Mouse (Mus musculus): ENCODE measurements around the gene AA986860. TPM values are rescaled to one million over a fixed set of nuclear protein-coding genes. Genes with fewer than 3 reads are reported as not detected.

The AA986860 gene
- total RNA-seq, 1 experiment, result 1.1 TPM

DNA sequence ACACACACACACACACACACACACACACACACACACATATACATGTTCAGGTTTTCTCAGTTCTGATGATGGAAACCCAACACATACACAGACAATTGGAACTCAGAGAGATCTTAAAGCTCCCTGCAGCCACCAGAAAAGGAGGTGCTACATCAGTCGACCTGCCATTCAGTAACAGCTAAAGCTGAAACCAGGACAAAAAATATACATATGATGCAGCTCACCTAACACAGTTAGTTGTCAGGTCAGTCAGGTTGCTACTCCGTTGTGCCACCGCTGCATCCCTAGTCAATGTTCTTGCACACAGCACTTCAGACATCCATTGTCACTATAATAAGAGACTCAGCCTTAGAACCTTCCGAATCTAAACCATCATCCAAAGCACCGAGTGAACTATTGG is 13.2 kb downstream of the AA986860 start:
- H3K9ac ChIP-seq (ENCODE audit: insufficient read depth, low read depth, low read length, poor library complexity, severe bottlenecking), result no peak overlapping the region
- DNase-seq (ENCODE audit: low read depth, low spot score), result no peak
- H3K36me3 ChIP-seq (ENCODE audit: control insufficient read depth, insufficient read depth, low read length, poor library complexity, severe bottlenecking), result no peaks in the 10 kb centered on the region
- in situ Hi-C loops (cut with MboI; ENCODE audit: low sequenced_read_pairs in 2 of 2, unreplicated experiment in 2 of 2), result no loop called here
- H3K9me3 ChIP-seq (ENCODE audit: control insufficient read depth, insufficient read depth, low read depth, low read length), result no peaks in the 10 kb centered on the region
- peaks cover 0 to 5% of the 10 kb centered on the region in 2 experiments; a peak in 2 of 4 replicates for H3K4me1 ChIP-seq (ENCODE audit: control insufficient read depth in 2 of 2, insufficient read depth in 2 of 2, low read length in 2 of 2, poor library complexity in 1 of 2)
- TF ChIP-seq HCFC1 (IDR thresholded peaks at IDR 0.05; ENCODE audit: borderline replicate concordance, insufficient read depth, low read length) (no peak), CHD2 (IDR thresholded peaks at IDR 0.05; ENCODE audit: low read depth, low read length) (no peak), MAFK (IDR thresholded peaks at IDR 0.05; ENCODE audit: insufficient read depth, low read depth, low read length) (no peak), ZC3H11A (IDR thresholded peaks at IDR 0.05; ENCODE audit: borderline replicate concordance, low read depth, low read length) (no peak), ZNF384 (IDR thresholded peaks at IDR 0.05; ENCODE audit: low read depth, low read length) (no peak)
- no peak overlapping the region for H3K4me3 ChIP-seq (ENCODE audit: insufficient read depth in 1 of 2, low read depth in 1 of 2, low read length in 2 of 2, poor library complexity in 1 of 2, severe bottlenecking in 1 of 2)
- no peak overlapping the region for H3K27ac ChIP-seq (ENCODE audit: insufficient read depth, low read depth, low read length, poor library complexity, severe bottlenecking)

DNA sequence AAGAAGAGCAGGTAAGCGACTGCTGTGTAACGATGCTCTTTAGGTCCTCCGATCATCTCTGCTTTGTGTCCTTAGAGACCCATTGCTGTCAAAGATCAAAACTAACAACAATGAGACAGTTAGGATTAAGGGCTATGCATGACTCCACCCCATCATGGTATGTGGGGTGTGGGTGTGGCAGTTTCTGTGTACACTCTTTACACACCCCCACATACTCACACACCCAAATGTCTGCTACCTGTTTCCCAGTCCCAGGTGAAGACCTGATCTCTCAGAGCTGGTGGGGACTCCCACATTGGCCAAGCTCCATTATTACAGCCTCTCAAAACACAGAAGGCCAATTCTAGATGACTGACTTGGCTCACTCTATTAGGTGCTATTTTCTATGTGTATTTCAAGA is 13.8 kb downstream of the AA986860 start:
- peaks cover 0 to 5% of the 10 kb centered on the region in 2 experiments; a peak in 2 of 4 replicates for H3K4me1 ChIP-seq (ENCODE audit: control insufficient read depth in 2 of 2, insufficient read depth in 2 of 2, low read length in 2 of 2, poor library complexity in 1 of 2)
- DNase-seq (ENCODE audit: low read depth, low spot score), result no peak
- no peak for TF ChIP-seq ZC3H11A (IDR thresholded peaks at IDR 0.05; ENCODE audit: borderline replicate concordance, low read depth, low read length)
- no peak for TF ChIP-seq MAFK (IDR thresholded peaks at IDR 0.05; ENCODE audit: insufficient read depth, low read depth, low read length)
- TF ChIP-seq CHD2 (IDR thresholded peaks at IDR 0.05; ENCODE audit: low read depth, low read length), result no peak
- TF ChIP-seq HCFC1 (IDR thresholded peaks at IDR 0.05; ENCODE audit: borderline replicate concordance, insufficient read depth, low read length), result no peak
- TF ChIP-seq ZNF384 (IDR thresholded peaks at IDR 0.05; ENCODE audit: low read depth, low read length), result no peak
- in situ Hi-C loops (cut with MboI; ENCODE audit: low sequenced_read_pairs in 2 of 2, unreplicated experiment in 2 of 2), result no loop called here
- H3K9me3 ChIP-seq (ENCODE audit: control insufficient read depth, insufficient read depth, low read depth, low read length), result no peaks in the 10 kb centered on the region
- H3K4me3 ChIP-seq (ENCODE audit: insufficient read depth in 1 of 2, low read depth in 1 of 2, low read length in 2 of 2, poor library complexity in 1 of 2, severe bottlenecking in 1 of 2), result no peak overlapping the region
- H3K9ac ChIP-seq (ENCODE audit: insufficient read depth, low read depth, low read length, poor library complexity, severe bottlenecking), result no peak overlapping the region
- H3K36me3 ChIP-seq (ENCODE audit: control insufficient read depth, insufficient read depth, low read length, poor library complexity, severe bottlenecking), result no peaks in the 10 kb centered on the region
- no peak overlapping the region for H3K27ac ChIP-seq (ENCODE audit: insufficient read depth, low read depth, low read length, poor library complexity, severe bottlenecking)

DNA sequence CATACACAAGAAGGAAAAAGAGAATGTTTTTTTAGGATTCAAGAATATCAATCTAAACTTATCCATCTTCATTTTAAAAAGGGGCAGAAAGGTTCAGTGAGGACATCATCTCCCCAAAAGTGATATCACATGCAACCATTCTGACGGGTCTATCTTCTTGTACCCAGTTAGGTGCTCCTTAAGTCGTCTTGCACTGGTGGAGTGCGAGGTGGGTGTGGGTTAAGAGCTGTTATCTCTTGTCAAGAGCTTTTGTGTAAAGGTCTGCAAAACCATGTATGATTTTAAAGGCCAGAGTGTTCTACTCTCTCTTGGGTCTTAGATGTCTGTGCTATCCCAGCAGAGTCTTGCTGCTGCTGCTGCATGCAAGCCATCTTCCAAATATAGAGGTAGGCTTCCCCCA is 15.0 kb downstream of the AA986860 start:
- Histone ChIP-seq H3K4me3 (ENCODE audit: insufficient read depth in 1 of 2, low read depth in 1 of 2, low read length in 2 of 2, poor library complexity in 1 of 2, severe bottlenecking in 1 of 2) (no peak overlapping the region), H3K4me1 (ENCODE audit: control insufficient read depth in 2 of 2, insufficient read depth in 2 of 2, low read length in 2 of 2, poor library complexity in 1 of 2) (no peaks in the 10 kb centered on the region), H3K27ac (ENCODE audit: insufficient read depth, low read depth, low read length, poor library complexity, severe bottlenecking) (no peak overlapping the region), H3K36me3 (ENCODE audit: control insufficient read depth, insufficient read depth, low read length, poor library complexity, severe bottlenecking) (no peaks in the 10 kb centered on the region), H3K9ac (ENCODE audit: insufficient read depth, low read depth, low read length, poor library complexity, severe bottlenecking) (no peak overlapping the region), H3K9me3 (ENCODE audit: control insufficient read depth, insufficient read depth, low read depth, low read length) (no peaks in the 10 kb centered on the region)
- no peak for TF ChIP-seq CHD2 (IDR thresholded peaks at IDR 0.05; ENCODE audit: low read depth, low read length)
- TF ChIP-seq HCFC1 (IDR thresholded peaks at IDR 0.05; ENCODE audit: borderline replicate concordance, insufficient read depth, low read length), result no peak
- TF ChIP-seq MAFK (IDR thresholded peaks at IDR 0.05; ENCODE audit: insufficient read depth, low read depth, low read length), result no peak
- no peak for TF ChIP-seq ZC3H11A (IDR thresholded peaks at IDR 0.05; ENCODE audit: borderline replicate concordance, low read depth, low read length)
- TF ChIP-seq ZNF384 (IDR thresholded peaks at IDR 0.05; ENCODE audit: low read depth, low read length), result no peak
- DNase-seq (ENCODE audit: low read depth, low spot score), result no peak
- in situ Hi-C loops (cut with MboI; ENCODE audit: low sequenced_read_pairs in 2 of 2, unreplicated experiment in 2 of 2), result no loop called here

DNA sequence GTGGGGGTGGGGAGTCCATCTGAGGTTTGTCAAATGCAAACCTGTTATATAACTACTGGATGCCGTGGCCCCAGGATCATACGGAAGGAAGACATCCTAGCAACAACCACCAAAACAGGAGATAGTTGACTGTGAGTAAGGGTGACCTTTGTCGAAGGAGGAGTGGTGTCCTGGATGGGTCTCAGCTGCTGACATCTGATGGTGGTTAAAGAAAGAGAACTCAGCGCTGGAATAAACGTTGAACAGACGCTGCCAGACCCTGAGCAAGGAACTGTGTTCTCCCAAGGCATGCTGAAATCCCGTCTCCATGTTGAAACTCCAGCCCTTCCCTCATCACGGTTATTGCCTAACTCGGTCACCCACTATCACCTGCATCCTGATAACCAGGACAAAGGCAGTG is 27.9 kb downstream of the AA986860 start:
- no peak overlapping the region for H3K4me3 ChIP-seq (ENCODE audit: insufficient read depth in 1 of 2, low read depth in 1 of 2, low read length in 2 of 2, poor library complexity in 1 of 2, severe bottlenecking in 1 of 2)
- H3K9me3 ChIP-seq (ENCODE audit: control insufficient read depth, insufficient read depth, low read depth, low read length), result no peaks in the 10 kb centered on the region
- no peak for TF ChIP-seq CHD2 (IDR thresholded peaks at IDR 0.05; ENCODE audit: low read depth, low read length)
- TF ChIP-seq HCFC1 (IDR thresholded peaks at IDR 0.05; ENCODE audit: borderline replicate concordance, insufficient read depth, low read length), result no peak
- no peak for TF ChIP-seq ZC3H11A (IDR thresholded peaks at IDR 0.05; ENCODE audit: borderline replicate concordance, low read depth, low read length)
- in situ Hi-C loops (cut with MboI; ENCODE audit: low sequenced_read_pairs in 2 of 2, unreplicated experiment in 2 of 2), result no loop called here
- no peak overlapping the region for H3K9ac ChIP-seq (ENCODE audit: insufficient read depth, low read depth, low read length, poor library complexity, severe bottlenecking)
- no peaks in the 10 kb centered on the region for H3K4me1 ChIP-seq (ENCODE audit: control insufficient read depth in 2 of 2, insufficient read depth in 2 of 2, low read length in 2 of 2, poor library complexity in 1 of 2)
- no peaks in the 10 kb centered on the region for H3K36me3 ChIP-seq (ENCODE audit: control insufficient read depth, insufficient read depth, low read length, poor library complexity, severe bottlenecking)
- no peak overlapping the region for H3K27ac ChIP-seq (ENCODE audit: insufficient read depth, low read depth, low read length, poor library complexity, severe bottlenecking)
- no peak for DNase-seq (ENCODE audit: low read depth, low spot score)

DNA sequence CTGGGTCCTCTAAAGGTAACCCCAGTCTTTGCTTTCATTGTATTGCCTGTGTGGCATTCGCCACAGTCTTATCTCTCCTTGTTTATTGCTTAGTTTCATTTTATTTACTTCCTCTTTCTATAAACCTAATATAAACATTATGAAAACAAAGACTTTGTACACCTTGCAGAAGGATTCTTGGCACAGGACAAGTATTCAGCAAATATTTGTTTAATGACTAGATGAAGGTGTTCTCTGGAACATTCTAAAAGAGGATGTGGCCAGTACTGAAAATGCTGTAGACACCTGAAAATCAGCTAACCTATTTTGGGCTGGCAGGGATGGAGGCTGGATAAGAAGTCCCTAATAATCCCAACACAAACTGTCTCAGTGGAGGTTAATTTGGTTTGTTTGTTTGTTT is 29.8 kb downstream of the AA986860 start:
- TF ChIP-seq CHD2 (IDR thresholded peaks at IDR 0.05; ENCODE audit: low read depth, low read length) (no peak), ZC3H11A (IDR thresholded peaks at IDR 0.05; ENCODE audit: borderline replicate concordance, low read depth, low read length) (no peak), ZNF384 (IDR thresholded peaks at IDR 0.05; ENCODE audit: low read depth, low read length) (no peak), MAFK (IDR thresholded peaks at IDR 0.05; ENCODE audit: insufficient read depth, low read depth, low read length) (no peak), HCFC1 (IDR thresholded peaks at IDR 0.05; ENCODE audit: borderline replicate concordance, insufficient read depth, low read length) (no peak)
- H3K4me3 ChIP-seq (ENCODE audit: insufficient read depth in 1 of 2, low read depth in 1 of 2, low read length in 2 of 2, poor library complexity in 1 of 2, severe bottlenecking in 1 of 2), result no peak overlapping the region
- no peaks in the 10 kb centered on the region for H3K9me3 ChIP-seq (ENCODE audit: control insufficient read depth, insufficient read depth, low read depth, low read length)
- H3K36me3 ChIP-seq (ENCODE audit: control insufficient read depth, insufficient read depth, low read length, poor library complexity, severe bottlenecking), result no peaks in the 10 kb centered on the region
- no peak overlapping the region for H3K27ac ChIP-seq (ENCODE audit: insufficient read depth, low read depth, low read length, poor library complexity, severe bottlenecking)
- no peak for DNase-seq (ENCODE audit: low read depth, low spot score)
- in situ Hi-C loops (cut with MboI; ENCODE audit: low sequenced_read_pairs in 2 of 2, unreplicated experiment in 2 of 2), result no loop called here
- no peak overlapping the region for H3K9ac ChIP-seq (ENCODE audit: insufficient read depth, low read depth, low read length, poor library complexity, severe bottlenecking)
- H3K4me1 ChIP-seq (ENCODE audit: control insufficient read depth in 2 of 2, insufficient read depth in 2 of 2, low read length in 2 of 2, poor library complexity in 1 of 2), result no peaks in the 10 kb centered on the region
